Mouse (Mus musculus): ENCODE measurements around the gene Setdb1. TPM values are rescaled to one million over a fixed set of nuclear protein-coding genes. Genes with fewer than 3 reads are reported as not detected.

Gene Setdb1
- polyA plus RNA-seq, 1 experiment = 11.5 TPM

DNA sequence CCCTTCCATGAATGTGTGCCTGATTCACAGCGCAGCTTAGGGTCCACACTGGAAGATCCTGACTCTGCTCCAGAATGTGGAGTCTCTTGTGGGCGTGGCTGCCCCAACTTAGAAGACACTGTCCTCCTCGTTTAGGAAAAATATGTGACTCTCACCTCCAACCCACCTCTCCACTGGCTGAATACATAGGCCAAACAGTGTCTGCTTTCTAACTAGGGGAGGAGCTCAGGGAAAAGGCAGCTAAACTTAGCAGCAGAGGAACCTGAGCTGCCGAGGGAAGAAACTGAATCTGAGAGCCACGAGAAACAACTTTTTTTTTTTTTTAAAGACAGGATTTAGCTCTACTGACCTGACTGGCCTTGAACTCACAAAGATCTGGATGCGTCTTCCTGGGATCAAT lies 81.8 kb downstream of the Setdb1 start:
- H3K4me2 ChIP-seq (ENCODE audit: low read depth) = no peak overlapping the region
- no peaks in the 10 kb centered on the region for H3K36me3 ChIP-seq (ENCODE audit: control insufficient read depth, insufficient read depth)
- H3K4me3 ChIP-seq = no peak overlapping the region
- no peak overlapping the region for H3ac ChIP-seq (ENCODE audit: control insufficient read depth, insufficient read length)
- no peak for TF ChIP-seq SRF (IDR thresholded peaks at IDR 0.05; ENCODE audit: control insufficient read depth, insufficient read length, low read depth)
- no peak for TF ChIP-seq MYOD1 (IDR thresholded peaks at IDR 0.05; ENCODE audit: control insufficient read depth in 1 of 3, insufficient read length in 2 of 3, low read depth in 2 of 3)
- TF ChIP-seq E2F4 (IDR thresholded peaks at IDR 0.05; ENCODE audit: insufficient read depth) = no peak
- TF ChIP-seq TCF12 (IDR thresholded peaks at IDR 0.05; ENCODE audit: insufficient read depth, poor library complexity, severe bottlenecking) = no peak
- no peak for TF ChIP-seq CEBPB (IDR thresholded peaks at IDR 0.05; ENCODE audit: insufficient read depth, poor library complexity, severe bottlenecking)
- TF ChIP-seq POLR2A (IDR thresholded peaks at IDR 0.05; ENCODE audit: insufficient read length, low read depth) = no peak
- TF ChIP-seq POLR2AphosphoS2 (IDR thresholded peaks at IDR 0.05; ENCODE audit: insufficient read length, low read depth) = no peak
- no peak for TF ChIP-seq MAX (IDR thresholded peaks at IDR 0.05; ENCODE audit: low read depth)
- TF ChIP-seq TCF3 (IDR thresholded peaks at IDR 0.05; ENCODE audit: insufficient read length, low read depth) = no peak
- TF ChIP-seq MYOG (IDR thresholded peaks at IDR 0.05; ENCODE audit: control insufficient read depth in 1 of 3, insufficient read depth in 1 of 3, insufficient read length in 2 of 3, low read depth in 2 of 3) = no peak
- no peak for TF ChIP-seq REST (IDR thresholded peaks at IDR 0.05; ENCODE audit: insufficient read depth, insufficient read length)
- no peak for TF ChIP-seq USF1 (IDR thresholded peaks at IDR 0.05; ENCODE audit: low read depth)
- peaks cover 35% of the 10 kb centered on the region for H3K79me2 ChIP-seq (ENCODE audit: control insufficient read depth, insufficient read depth)
- no peaks in the 10 kb centered on the region for H3K27me3 ChIP-seq (ENCODE audit: control insufficient read depth, insufficient read depth, insufficient read length)

DNA sequence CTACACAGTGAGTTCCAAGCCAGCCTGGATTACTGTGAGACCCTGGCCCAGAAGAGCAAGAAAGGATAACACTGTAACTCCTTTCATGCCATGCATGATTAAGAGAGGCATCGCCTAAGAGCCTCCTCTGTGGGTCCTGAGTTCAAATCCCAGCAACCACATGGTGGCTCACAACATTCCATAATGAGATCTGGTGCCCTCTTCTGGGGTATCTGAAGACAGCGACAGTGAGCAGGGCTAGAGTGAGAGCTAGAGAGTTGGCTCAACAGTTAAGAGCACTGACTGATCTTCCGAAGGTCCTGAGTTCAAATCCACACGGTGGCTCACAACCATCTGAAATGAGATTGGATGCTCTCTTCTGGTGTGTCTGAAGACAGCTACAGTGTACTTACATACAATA lies 82.5 kb downstream of the Setdb1 start:
- no peaks in the 10 kb centered on the region for H3K27me3 ChIP-seq (ENCODE audit: control insufficient read depth, insufficient read depth, insufficient read length)
- no peak overlapping the region for H3K4me2 ChIP-seq (ENCODE audit: low read depth)
- TF ChIP-seq TCF12 (IDR thresholded peaks at IDR 0.05; ENCODE audit: insufficient read depth, poor library complexity, severe bottlenecking) (no peak), POLR2AphosphoS2 (IDR thresholded peaks at IDR 0.05; ENCODE audit: insufficient read length, low read depth) (no peak)
- H3K36me3 ChIP-seq (ENCODE audit: control insufficient read depth, insufficient read depth) = no peaks in the 10 kb centered on the region
- no peak overlapping the region for H3K4me3 ChIP-seq
- peaks cover 33% of the 10 kb centered on the region for H3K79me2 ChIP-seq (ENCODE audit: control insufficient read depth, insufficient read depth)
- H3ac ChIP-seq (ENCODE audit: control insufficient read depth, insufficient read length) = no peak overlapping the region

Other genes starting within 250 kb of the Setdb1 start
- gene Vps72, start 246.2 kb downstream of the Setdb1 start, polyA plus RNA-seq (2012; fragmentation: generic; extraction: Trizol) = 85.6 TPM
- 2.5 TPM for gene Tmod4, start 232.7 kb downstream of the Setdb1 start, polyA plus RNA-seq (2012; fragmentation: generic; extraction: Trizol)
- 30.6 TPM for gene Scnm1, start 223.2 kb downstream of the Setdb1 start, polyA plus RNA-seq (2012; fragmentation: generic; extraction: Trizol)
- gene Lysmd1, start 223.1 kb downstream of the Setdb1 start, polyA plus RNA-seq (2012; fragmentation: generic; extraction: Trizol) = 7.0 TPM
- 0.22 TPM for gene Tnfaip8l2, start 214.8 kb downstream of the Setdb1 start, polyA plus RNA-seq (2012; fragmentation: generic; extraction: Trizol)
- 29.0 TPM for gene Sema6c, start 196.7 kb downstream of the Setdb1 start, polyA plus RNA-seq (2012; fragmentation: generic; extraction: Trizol)
- 3.3 TPM for gene Gabpb2, start 139.3 kb downstream of the Setdb1 start, polyA plus RNA-seq (2012; fragmentation: generic; extraction: Trizol)
- gene Cdc42se1, start 128.5 kb downstream of the Setdb1 start, polyA plus RNA-seq (2012; fragmentation: generic; extraction: Trizol) = 61.5 TPM
- 51.9 TPM for gene Mllt11, start 125.0 kb downstream of the Setdb1 start, polyA plus RNA-seq (2012; fragmentation: generic; extraction: Trizol)
- gene Gm128, start 115.6 kb downstream of the Setdb1 start, polyA plus RNA-seq (2012; fragmentation: generic; extraction: Trizol) = 0.04 TPM
- 0.31 TPM for gene Bnipl, start 106.0 kb downstream of the Setdb1 start, polyA plus RNA-seq (2012; fragmentation: generic; extraction: Trizol)
- gene Mindy1, start 75.9 kb downstream of the Setdb1 start, polyA plus RNA-seq (2012; fragmentation: generic; extraction: Trizol) = 33.3 TPM
- gene Prune1, start 75.1 kb downstream of the Setdb1 start, polyA plus RNA-seq (2012; fragmentation: generic; extraction: Trizol) = 43.1 TPM
- 1.5 TPM for gene Anxa9, start 50.0 kb downstream of the Setdb1 start, polyA plus RNA-seq (2012; fragmentation: generic; extraction: Trizol)
- gene Cers2, start 42.4 kb downstream of the Setdb1 start, polyA plus RNA-seq (2012; fragmentation: generic; extraction: Trizol) = 116 TPM
- not detected for gene 4930558C23Rik, start 45.6 kb upstream of the Setdb1 start, polyA plus RNA-seq (2012; fragmentation: generic; extraction: Trizol)
- gene Arnt, start 77.2 kb upstream of the Setdb1 start, polyA plus RNA-seq (2012; fragmentation: generic; extraction: Trizol) = 20.9 TPM
- gene Ctsk, start 142.1 kb upstream of the Setdb1 start, polyA plus RNA-seq (2012; fragmentation: generic; extraction: Trizol) = 0.11 TPM
- gene Ctss, start 169.6 kb upstream of the Setdb1 start, polyA plus RNA-seq (2012; fragmentation: generic; extraction: Trizol) = 0.02 TPM
- not detected for gene Hormad1, start 202.5 kb upstream of the Setdb1 start, polyA plus RNA-seq (2012; fragmentation: generic; extraction: Trizol)
- 4.4 TPM for gene Golph3l, start 231.7 kb upstream of the Setdb1 start, polyA plus RNA-seq (2012; fragmentation: generic; extraction: Trizol)

Data from myocyte (in vitro differentiated cells).